Mouse (Mus musculus) myocyte (in vitro differentiated cells): ENCODE data around the gene Psen1. TPM values are rescaled to one million over a fixed set of nuclear protein-coding genes. Genes with fewer than 3 reads are reported as not detected.

Experiments
- H3K27me3 ChIP-seq: one replicate; pipeline ENCODE4 v1.6.1; 2011; ENCODE audit not compliant: control insufficient read depth, insufficient read depth, insufficient read length
- H3K36me3 ChIP-seq: one replicate; pipeline ENCODE4 v1.6.1; 2011; ENCODE audit not compliant: control insufficient read depth, insufficient read depth
- H3K4me2 ChIP-seq: one replicate; pipeline ENCODE4 v1.6.1; 2011; ENCODE audit warnings: low read depth, control low read depth
- H3K4me3 ChIP-seq: one replicate; pipeline ENCODE4 v1.5.1; 2011; ENCODE audit warnings: mild to moderate bottlenecking, control low read depth, moderate library complexity
- H3K79me2 ChIP-seq: one replicate; pipeline ENCODE4 v1.6.1; 2011; ENCODE audit not compliant: control insufficient read depth, insufficient read depth
- H3ac ChIP-seq: one replicate; pipeline ENCODE4 v1.6.1; 2011; ENCODE audit not compliant: control insufficient read depth, insufficient read length
- CEBPB ChIP-seq: IDR thresholded peaks from 2 replicates; pipeline ENCODE4 v1.6.1; 2011; ENCODE audit warnings: mild to moderate bottlenecking, moderate library complexity; ENCODE audit not compliant: poor library complexity, insufficient read depth, severe bottlenecking
- E2F4 ChIP-seq: IDR thresholded peaks from one replicate; pipeline ENCODE4 v1.6.1; 2011; ENCODE audit warnings: mild to moderate bottlenecking, control low read depth, moderate library complexity; ENCODE audit not compliant: insufficient read depth
- MAX ChIP-seq: IDR thresholded peaks from one replicate; pipeline ENCODE4 v1.6.1; 2011; ENCODE audit warnings: low read depth, mild to moderate bottlenecking, control low read depth
- MYOD1 ChIP-seq, 3 experiments: IDR thresholded peaks; one replicate each; pipeline ENCODE4 v1.6.1; 2011; ENCODE audit warnings: control low read depth in 2 of 3, low read depth in 2 of 3, mild to moderate bottlenecking in 2 of 3, moderate library complexity in 1 of 3; ENCODE audit not compliant: insufficient read length in 2 of 3, control insufficient read depth in 1 of 3
- MYOG ChIP-seq, 3 experiments: IDR thresholded peaks; one replicate each; pipeline ENCODE4 v1.6.1; 2011; ENCODE audit warnings: control low read depth in 2 of 3, low read depth in 2 of 3, mild to moderate bottlenecking in 2 of 3; ENCODE audit not compliant: insufficient read length in 2 of 3, control insufficient read depth in 1 of 3, insufficient read depth in 1 of 3
- POLR2A ChIP-seq: IDR thresholded peaks from one replicate; pipeline ENCODE4 v1.6.1; 2011; ENCODE audit warnings: low read depth, mild to moderate bottlenecking, control low read depth, moderate library complexity; ENCODE audit not compliant: insufficient read length
- POLR2AphosphoS2 ChIP-seq: IDR thresholded peaks from one replicate; pipeline ENCODE4 v1.6.1; 2011; ENCODE audit warnings: low read depth, control low read depth; ENCODE audit not compliant: insufficient read length
- REST ChIP-seq: IDR thresholded peaks from one replicate; pipeline ENCODE4 v1.6.1; 2011; ENCODE audit warnings: mild to moderate bottlenecking, control low read depth, moderate library complexity; ENCODE audit not compliant: insufficient read depth, insufficient read length
- SRF ChIP-seq: IDR thresholded peaks from one replicate; pipeline ENCODE4 v1.6.1; 2011; ENCODE audit warnings: low read depth; ENCODE audit not compliant: control insufficient read depth, insufficient read length
- TCF12 ChIP-seq: IDR thresholded peaks from one replicate; pipeline ENCODE4 v1.6.1; 2011; ENCODE audit warnings: mild to moderate bottlenecking, control low read depth; ENCODE audit not compliant: poor library complexity, insufficient read depth, severe bottlenecking
- TCF3 ChIP-seq: IDR thresholded peaks from one replicate; pipeline ENCODE4 v1.6.1; 2011; ENCODE audit warnings: low read depth, control low read depth; ENCODE audit not compliant: insufficient read length
- USF1 ChIP-seq: IDR thresholded peaks from one replicate; pipeline ENCODE4 v1.6.1; 2011; ENCODE audit warnings: low read depth, mild to moderate bottlenecking, control low read depth, moderate library complexity
- polyA plus RNA-seq: library from polyadenylated mRNA; unstranded; fragments of >200 nt; fragmentation: generic; extraction: Trizol; gene quantifications from one replicate; pipeline ENCODE4 v1.2.1, GENCODE M21; 2012; ENCODE audit warnings: missing spikeins

The Psen1 gene
- polyA plus RNA-seq, 1 experiment: 53.7 TPM

- no peak overlapping the region for H3K4me2 ChIP-seq
Observed at GRCm38 (mm10) chr12:83685466-83685865, 2.5 kb upstream of the Psen1 start.

GRCm38 (mm10) chr12:83686575-83687350 is 1.2 kb upstream of the Psen1 start:
- TF ChIP-seq MYOG (IDR thresholded peaks at IDR 0.05; ENCODE audit: control insufficient read depth in 1 of 3, insufficient read depth in 1 of 3, insufficient read length in 2 of 3, low read depth in 2 of 3) (no peak), POLR2AphosphoS2 (no peak), POLR2A (no peak), MYOD1 (IDR thresholded peaks at IDR 0.05; ENCODE audit: control insufficient read depth in 1 of 3, insufficient read length in 2 of 3, low read depth in 2 of 3) (no peak), TCF3 (no peak), REST (no peak), MAX (no peak), E2F4 (no peak), TCF12 (no peak), CEBPB (no peak), USF1 (no peak), SRF (no peak)
- Histone ChIP-seq H3ac (no peak overlapping the region), H3K36me3 (peaks cover 19% of the 10 kb centered on the region), H3K79me2 (peaks cover 30% of the 10 kb centered on the region), H3K27me3 (no peaks in the 10 kb centered on the region), H3K4me3 (no peak overlapping the region), H3K4me2 (no peak overlapping the region)

More at GRCm38 (mm10) chr12:83685466-83685865, 2.5 kb upstream of the Psen1 start:
- TF ChIP-seq MAX: no peak
- no peak for TF ChIP-seq TCF12
- no peak for TF ChIP-seq E2F4
- no peak for TF ChIP-seq MYOD1 (IDR thresholded peaks at IDR 0.05; ENCODE audit: control insufficient read depth in 1 of 3, insufficient read length in 2 of 3, low read depth in 2 of 3)
- TF ChIP-seq SRF: no peak
- no peak for TF ChIP-seq REST
- no peak for TF ChIP-seq TCF3
- no peak for TF ChIP-seq POLR2A
- TF ChIP-seq CEBPB: no peak
- no peak for TF ChIP-seq MYOG (IDR thresholded peaks at IDR 0.05; ENCODE audit: control insufficient read depth in 1 of 3, insufficient read depth in 1 of 3, insufficient read length in 2 of 3, low read depth in 2 of 3)
- TF ChIP-seq USF1: no peak
- Histone ChIP-seq H3K36me3 (peaks cover 32% of the 10 kb centered on the region), H3K4me3 (no peak overlapping the region), H3ac (no peak overlapping the region), H3K79me2 (peaks cover 17% of the 10 kb centered on the region), H3K27me3 (no peaks in the 10 kb centered on the region)

GRCm38 (mm10) chr12:83688316-83689086 is 549 bp downstream of the Psen1 start:
- H3K4me3 ChIP-seq: peak overlapping the region; percentile 60
- no peaks in the 10 kb centered on the region for H3K27me3 ChIP-seq
- H3K36me3 ChIP-seq: peaks cover 9% of the 10 kb centered on the region
- peak overlapping the region; percentile 46 for H3ac ChIP-seq
- H3K4me2 ChIP-seq: peak overlapping the region; percentile 98
- TF ChIP-seq MYOG (IDR thresholded peaks at IDR 0.05; ENCODE audit: control insufficient read depth in 1 of 3, insufficient read depth in 1 of 3, insufficient read length in 2 of 3, low read depth in 2 of 3) (no peak), SRF (no peak), USF1 (no peak), POLR2AphosphoS2 (no peak), POLR2A (no peak), MYOD1 (IDR thresholded peaks at IDR 0.05; ENCODE audit: control insufficient read depth in 1 of 3, insufficient read length in 2 of 3, low read depth in 2 of 3) (no peak), TCF12 (no peak), REST (no peak), E2F4 (no peak), TCF3 (no peak)
- H3K79me2 ChIP-seq: peaks cover 46% of the 10 kb centered on the region

DNA sequence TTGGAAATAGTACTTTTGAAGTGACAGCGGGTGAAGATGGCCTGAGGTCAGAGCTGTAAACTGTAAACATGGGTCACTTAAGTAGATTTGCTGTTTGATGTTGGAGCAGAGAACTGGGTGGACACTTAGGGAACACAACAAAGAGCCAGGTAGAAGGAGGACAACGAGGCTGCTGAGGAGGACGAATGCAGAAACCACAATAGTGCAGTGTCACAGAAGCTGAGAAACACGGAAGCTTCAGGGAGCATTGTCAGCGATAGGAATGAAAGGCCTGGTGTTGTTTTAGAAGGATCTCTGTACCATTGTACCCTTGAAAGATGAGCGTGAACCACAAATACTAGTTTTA is 1.1 kb downstream of the Psen1 start:
- H3K36me3 ChIP-seq: peaks cover 5% of the 10 kb centered on the region
- TF ChIP-seq TCF3 (no peak), E2F4 (no peak), MAX (no peak), REST (no peak)
- peak overlapping the region; percentile 98 for H3K4me2 ChIP-seq
- no peaks in the 10 kb centered on the region for H3K27me3 ChIP-seq
- H3K79me2 ChIP-seq: peaks cover 51% of the 10 kb centered on the region
- peak overlapping the region; percentile 60 for H3K4me3 ChIP-seq
- H3ac ChIP-seq: peak overlapping the region; percentile 46
